Mouse (Mus musculus): Measurements from ENCODE around the gene Abcc3. TPM values are rescaled to one million over a fixed set of nuclear protein-coding genes. Genes with fewer than 3 reads are reported as not detected.

Abcc3 gene
- polyA plus RNA-seq, 1 experiment, result not detected

DNA sequence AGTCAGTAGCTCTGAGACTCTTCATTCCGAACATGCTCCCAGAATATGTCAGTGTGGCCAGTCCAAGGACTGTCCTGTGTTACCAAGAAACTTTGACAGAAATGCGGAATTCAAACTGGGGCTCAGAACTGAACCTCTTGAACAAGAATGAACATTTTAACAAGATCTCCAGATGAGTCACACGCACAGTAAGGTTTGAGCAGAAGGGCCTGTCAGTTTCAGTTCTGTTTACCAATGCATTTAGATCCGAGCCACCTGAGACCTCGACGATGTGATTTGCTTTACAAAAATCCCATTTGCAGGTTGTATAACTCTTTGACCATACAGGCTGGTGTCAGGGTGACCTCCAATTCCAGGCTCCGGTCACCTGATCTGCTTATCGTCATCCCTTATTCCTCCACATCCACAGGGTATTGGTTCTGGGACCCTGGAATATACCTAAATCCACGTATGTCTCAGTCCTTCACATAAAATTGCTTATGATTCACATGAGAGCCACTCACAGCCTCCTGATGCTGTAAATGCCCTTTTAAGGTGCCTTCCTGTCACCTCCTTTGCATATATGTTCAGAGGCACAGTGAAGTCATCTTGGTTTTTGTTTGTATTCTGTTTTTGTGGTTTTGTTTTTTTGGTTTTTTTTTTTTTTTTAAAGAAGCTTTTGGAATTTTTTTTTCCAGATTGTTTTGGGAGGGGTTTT is 37.1 kb downstream of the Abcc3 start:
- Histone ChIP-seq H3K27me3 (ENCODE audit: control insufficient read depth, insufficient read depth, insufficient read length) (peaks cover 20% of the 10 kb centered on the region), H3ac (ENCODE audit: control insufficient read depth, insufficient read length) (no peak overlapping the region), H3K79me2 (ENCODE audit: control insufficient read depth, insufficient read depth) (no peaks in the 10 kb centered on the region), H3K4me3 (no peak overlapping the region), H3K4me2 (ENCODE audit: low read depth) (no peak overlapping the region), H3K36me3 (ENCODE audit: control insufficient read depth, insufficient read depth) (no peaks in the 10 kb centered on the region)
- TF ChIP-seq E2F4 (IDR thresholded peaks at IDR 0.05; ENCODE audit: insufficient read depth) (no peak), MYOD1 (IDR thresholded peaks at IDR 0.05; ENCODE audit: control insufficient read depth in 1 of 3, insufficient read length in 2 of 3, low read depth in 2 of 3) (no peak), POLR2A (IDR thresholded peaks at IDR 0.05; ENCODE audit: insufficient read length, low read depth) (no peak), TCF12 (IDR thresholded peaks at IDR 0.05; ENCODE audit: insufficient read depth, poor library complexity, severe bottlenecking) (no peak), MAX (IDR thresholded peaks at IDR 0.05; ENCODE audit: low read depth) (no peak), POLR2AphosphoS2 (IDR thresholded peaks at IDR 0.05; ENCODE audit: insufficient read length, low read depth) (no peak), CEBPB (IDR thresholded peaks at IDR 0.05; ENCODE audit: insufficient read depth, poor library complexity, severe bottlenecking) (no peak), REST (IDR thresholded peaks at IDR 0.05; ENCODE audit: insufficient read depth, insufficient read length) (no peak), TCF3 (IDR thresholded peaks at IDR 0.05; ENCODE audit: insufficient read length, low read depth) (no peak), MYOG (IDR thresholded peaks at IDR 0.05; ENCODE audit: control insufficient read depth in 1 of 3, insufficient read depth in 1 of 3, insufficient read length in 2 of 3, low read depth in 2 of 3) (no peak), SRF (IDR thresholded peaks at IDR 0.05; ENCODE audit: control insufficient read depth, insufficient read length, low read depth) (no peak), USF1 (IDR thresholded peaks at IDR 0.05; ENCODE audit: low read depth) (no peak)

DNA sequence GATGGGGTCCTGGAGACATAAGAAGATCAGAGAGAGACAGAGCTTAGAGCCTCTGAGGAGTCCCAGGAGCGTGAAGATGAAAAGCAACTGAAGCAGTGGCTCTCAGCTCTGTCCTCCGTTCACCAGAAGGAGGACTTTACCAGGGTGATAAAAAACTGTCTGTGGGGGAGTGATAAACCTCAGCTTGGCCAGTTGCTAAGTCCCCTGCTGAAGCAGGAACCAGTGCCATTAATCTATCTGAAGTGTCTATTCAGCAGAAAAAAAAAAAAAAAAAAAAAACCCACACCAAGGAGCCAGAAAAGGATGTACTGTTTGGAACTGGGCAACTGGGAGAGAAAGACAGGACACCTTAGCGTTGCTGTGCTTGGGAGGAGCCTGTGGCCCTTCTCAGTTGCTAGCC is 41.7 kb downstream of the Abcc3 start:
- no peak overlapping the region for H3ac ChIP-seq (ENCODE audit: control insufficient read depth, insufficient read length)
- H3K79me2 ChIP-seq (ENCODE audit: control insufficient read depth, insufficient read depth), result no peaks in the 10 kb centered on the region
- H3K4me3 ChIP-seq, result no peak overlapping the region
- H3K27me3 ChIP-seq (ENCODE audit: control insufficient read depth, insufficient read depth, insufficient read length), result peaks cover 20% of the 10 kb centered on the region
- TF ChIP-seq MYOG (IDR thresholded peaks at IDR 0.05; ENCODE audit: control insufficient read depth in 1 of 3, insufficient read depth in 1 of 3, insufficient read length in 2 of 3, low read depth in 2 of 3) (no peak), MAX (IDR thresholded peaks at IDR 0.05; ENCODE audit: low read depth) (no peak)
- no peaks in the 10 kb centered on the region for H3K36me3 ChIP-seq (ENCODE audit: control insufficient read depth, insufficient read depth)
- no peak overlapping the region for H3K4me2 ChIP-seq (ENCODE audit: low read depth)

DNA sequence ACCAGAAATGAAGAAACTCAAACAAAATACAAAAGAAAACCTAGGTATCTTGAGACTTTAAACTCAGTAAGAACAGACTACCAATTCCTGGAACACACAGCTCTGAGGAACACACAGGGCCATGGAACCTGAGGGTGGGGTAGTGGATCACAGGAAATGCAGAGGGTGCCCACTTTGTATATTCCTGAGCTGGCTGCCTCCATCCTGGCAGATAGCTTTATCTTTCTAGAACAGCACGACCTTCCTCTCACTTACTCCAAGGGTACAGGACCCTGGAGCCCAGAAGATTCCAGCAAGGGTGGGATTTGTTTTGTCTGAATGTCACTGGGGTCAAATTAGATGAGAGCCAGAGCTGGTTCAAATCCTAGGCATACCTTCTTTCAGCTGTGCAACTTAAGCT is 42.5 kb downstream of the Abcc3 start:
- Histone ChIP-seq H3K79me2 (ENCODE audit: control insufficient read depth, insufficient read depth) (no peaks in the 10 kb centered on the region), H3K36me3 (ENCODE audit: control insufficient read depth, insufficient read depth) (no peaks in the 10 kb centered on the region), H3ac (ENCODE audit: control insufficient read depth, insufficient read length) (no peak overlapping the region), H3K27me3 (ENCODE audit: control insufficient read depth, insufficient read depth, insufficient read length) (peaks cover 19% of the 10 kb centered on the region), H3K4me2 (ENCODE audit: low read depth) (no peak overlapping the region), H3K4me3 (no peak overlapping the region)
- TF ChIP-seq MYOD1 (IDR thresholded peaks at IDR 0.05; ENCODE audit: control insufficient read depth in 1 of 3, insufficient read length in 2 of 3, low read depth in 2 of 3) (no peak), POLR2AphosphoS2 (IDR thresholded peaks at IDR 0.05; ENCODE audit: insufficient read length, low read depth) (no peak), TCF12 (IDR thresholded peaks at IDR 0.05; ENCODE audit: insufficient read depth, poor library complexity, severe bottlenecking) (no peak), USF1 (IDR thresholded peaks at IDR 0.05; ENCODE audit: low read depth) (no peak), REST (IDR thresholded peaks at IDR 0.05; ENCODE audit: insufficient read depth, insufficient read length) (no peak), TCF3 (IDR thresholded peaks at IDR 0.05; ENCODE audit: insufficient read length, low read depth) (no peak), MAX (IDR thresholded peaks at IDR 0.05; ENCODE audit: low read depth) (no peak), SRF (IDR thresholded peaks at IDR 0.05; ENCODE audit: control insufficient read depth, insufficient read length, low read depth) (no peak), POLR2A (IDR thresholded peaks at IDR 0.05; ENCODE audit: insufficient read length, low read depth) (no peak), E2F4 (IDR thresholded peaks at IDR 0.05; ENCODE audit: insufficient read depth) (no peak), MYOG (IDR thresholded peaks at IDR 0.05; ENCODE audit: control insufficient read depth in 1 of 3, insufficient read depth in 1 of 3, insufficient read length in 2 of 3, low read depth in 2 of 3) (no peak), CEBPB (IDR thresholded peaks at IDR 0.05; ENCODE audit: insufficient read depth, poor library complexity, severe bottlenecking) (no peak)

DNA sequence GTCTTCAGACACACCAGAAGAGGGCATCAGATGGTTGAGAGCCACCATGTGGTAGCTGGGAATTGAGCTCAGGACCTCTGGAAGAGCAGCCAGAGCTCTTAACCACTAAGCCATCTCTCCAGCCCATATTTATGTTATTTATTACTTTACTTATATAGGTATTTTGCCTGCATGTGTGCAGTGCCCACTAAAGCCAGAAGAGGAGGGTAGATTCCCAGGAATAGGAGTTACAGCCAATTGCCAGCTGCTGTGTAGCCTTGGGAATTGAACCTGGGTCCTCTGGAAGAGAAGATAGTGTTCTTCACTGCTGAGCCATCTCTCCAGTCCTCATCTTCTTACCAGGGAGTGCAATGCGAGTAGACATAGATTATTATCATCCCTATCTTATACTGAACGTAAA is 43.0 kb downstream of the Abcc3 start:
- H3K4me2 ChIP-seq (ENCODE audit: low read depth), result no peak overlapping the region

More for the DNA sequence above, 43.0 kb downstream of the Abcc3 start:
- no peak overlapping the region for H3K4me3 ChIP-seq
- no peaks in the 10 kb centered on the region for H3K36me3 ChIP-seq (ENCODE audit: control insufficient read depth, insufficient read depth)
- H3K79me2 ChIP-seq (ENCODE audit: control insufficient read depth, insufficient read depth), result no peaks in the 10 kb centered on the region
- peaks cover 14% of the 10 kb centered on the region for H3K27me3 ChIP-seq (ENCODE audit: control insufficient read depth, insufficient read depth, insufficient read length)
- TF ChIP-seq POLR2AphosphoS2 (IDR thresholded peaks at IDR 0.05; ENCODE audit: insufficient read length, low read depth) (no peak), MYOD1 (IDR thresholded peaks at IDR 0.05; ENCODE audit: control insufficient read depth in 1 of 3, insufficient read length in 2 of 3, low read depth in 2 of 3) (no peak), TCF12 (IDR thresholded peaks at IDR 0.05; ENCODE audit: insufficient read depth, poor library complexity, severe bottlenecking) (no peak), MYOG (IDR thresholded peaks at IDR 0.05; ENCODE audit: control insufficient read depth in 1 of 3, insufficient read depth in 1 of 3, insufficient read length in 2 of 3, low read depth in 2 of 3) (no peak), REST (IDR thresholded peaks at IDR 0.05; ENCODE audit: insufficient read depth, insufficient read length) (no peak), MAX (IDR thresholded peaks at IDR 0.05; ENCODE audit: low read depth) (no peak), USF1 (IDR thresholded peaks at IDR 0.05; ENCODE audit: low read depth) (no peak), POLR2A (IDR thresholded peaks at IDR 0.05; ENCODE audit: insufficient read length, low read depth) (no peak), CEBPB (IDR thresholded peaks at IDR 0.05; ENCODE audit: insufficient read depth, poor library complexity, severe bottlenecking) (no peak), E2F4 (IDR thresholded peaks at IDR 0.05; ENCODE audit: insufficient read depth) (no peak), TCF3 (IDR thresholded peaks at IDR 0.05; ENCODE audit: insufficient read length, low read depth) (no peak), SRF (IDR thresholded peaks at IDR 0.05; ENCODE audit: control insufficient read depth, insufficient read length, low read depth) (no peak)
- no peak overlapping the region for H3ac ChIP-seq (ENCODE audit: control insufficient read depth, insufficient read length)
